Mouse (Mus musculus): Measurements from ENCODE around the gene Cga. TPM values are rescaled to one million over a fixed set of nuclear protein-coding genes. Genes with fewer than 3 reads are reported as not detected.
"Not testable (repeated sequence)": the region's sequence is repeated elsewhere in the genome, so short reads cannot be mapped to it uniquely, and the experiment has no call there.

Gene Cga
- total RNA-seq, 1 experiment from 2014 or later: not detected

- no peak for ATAC-seq (replicated peaks in 1 of 2; ENCODE audit: insufficient read depth in 1 of 2, low FRiP score in 2 of 2, low TSS enrichment in 1 of 2, low read depth in 1 of 2, poor library complexity in 2 of 2, severe bottlenecking in 2 of 2)
Observed at GRCm38 (mm10) chr4:34885631-34886351, 7.8 kb upstream of the Cga start.

GRCm38 (mm10) chr4:34886490-34887111 lies 7.0 kb upstream of the Cga start:
- ATAC-seq (replicated peaks in 1 of 2; ENCODE audit: insufficient read depth in 1 of 2, low FRiP score in 2 of 2, low TSS enrichment in 1 of 2, low read depth in 1 of 2, poor library complexity in 2 of 2, severe bottlenecking in 2 of 2): peak; percentile 75 to 76

GRCm38 (mm10) chr4:34887295-34887694 lies 6.3 kb upstream of the Cga start:
- no peak for ATAC-seq (replicated peaks in 1 of 2; ENCODE audit: insufficient read depth in 1 of 2, low FRiP score in 2 of 2, low TSS enrichment in 1 of 2, low read depth in 1 of 2, poor library complexity in 2 of 2, severe bottlenecking in 2 of 2)

GRCm38 (mm10) chr4:34889101-34889811 lies 4.3 kb upstream of the Cga start:
- ATAC-seq (replicated peaks in 1 of 2; ENCODE audit: insufficient read depth in 1 of 2, low FRiP score in 2 of 2, low TSS enrichment in 1 of 2, low read depth in 1 of 2, poor library complexity in 2 of 2, severe bottlenecking in 2 of 2): no peak

GRCm38 (mm10) chr4:34889812-34890185 lies 3.8 kb upstream of the Cga start:
- ATAC-seq (replicated peaks in 1 of 2; ENCODE audit: insufficient read depth in 1 of 2, low FRiP score in 2 of 2, low TSS enrichment in 1 of 2, low read depth in 1 of 2, poor library complexity in 2 of 2, severe bottlenecking in 2 of 2): no peak

- no peak for ATAC-seq (replicated peaks in 1 of 2; ENCODE audit: insufficient read depth in 1 of 2, low FRiP score in 2 of 2, low TSS enrichment in 1 of 2, low read depth in 1 of 2, poor library complexity in 2 of 2, severe bottlenecking in 2 of 2)
Observed at GRCm38 (mm10) chr4:34898497-34898896, 4.9 kb downstream of the Cga start.

- no peak for ATAC-seq (replicated peaks in 1 of 2; ENCODE audit: insufficient read depth in 1 of 2, low FRiP score in 2 of 2, low TSS enrichment in 1 of 2, low read depth in 1 of 2, poor library complexity in 2 of 2, severe bottlenecking in 2 of 2)
Observed at GRCm38 (mm10) chr4:34899322-34899721, 5.7 kb downstream of the Cga start.

GRCm38 (mm10) chr4:34900155-34900554 lies 6.6 kb downstream of the Cga start:
- no peak for ATAC-seq (replicated peaks in 1 of 2; ENCODE audit: insufficient read depth in 1 of 2, low FRiP score in 2 of 2, low TSS enrichment in 1 of 2, low read depth in 1 of 2, poor library complexity in 2 of 2, severe bottlenecking in 2 of 2)

GRCm38 (mm10) chr4:34901166-34901565 lies 7.6 kb downstream of the Cga start:
- no peak for ATAC-seq (replicated peaks in 1 of 2; ENCODE audit: insufficient read depth in 1 of 2, low FRiP score in 2 of 2, low TSS enrichment in 1 of 2, low read depth in 1 of 2, poor library complexity in 2 of 2, severe bottlenecking in 2 of 2)

GRCm38 (mm10) chr4:34901582-34901981 lies 8.0 kb downstream of the Cga start:
- not testable (repeated sequence) for ATAC-seq (replicated peaks in 1 of 2; ENCODE audit: insufficient read depth in 1 of 2, low FRiP score in 2 of 2, low TSS enrichment in 1 of 2, low read depth in 1 of 2, poor library complexity in 2 of 2, severe bottlenecking in 2 of 2)

- ATAC-seq (replicated peaks in 1 of 2; ENCODE audit: insufficient read depth in 1 of 2, low FRiP score in 2 of 2, low TSS enrichment in 1 of 2, low read depth in 1 of 2, poor library complexity in 2 of 2, severe bottlenecking in 2 of 2): no peak
Observed at GRCm38 (mm10) chr4:34905396-34905795, 11.8 kb downstream of the Cga start.

- ATAC-seq (replicated peaks in 1 of 2; ENCODE audit: insufficient read depth in 1 of 2, low FRiP score in 2 of 2, low TSS enrichment in 1 of 2, low read depth in 1 of 2, poor library complexity in 2 of 2, severe bottlenecking in 2 of 2): no peak
Observed at GRCm38 (mm10) chr4:34906151-34906550, 12.6 kb downstream of the Cga start.

- no peak for ATAC-seq (replicated peaks in 1 of 2; ENCODE audit: insufficient read depth in 1 of 2, low FRiP score in 2 of 2, low TSS enrichment in 1 of 2, low read depth in 1 of 2, poor library complexity in 2 of 2, severe bottlenecking in 2 of 2)
Observed at GRCm38 (mm10) chr4:34907026-34907425, 13.4 kb downstream of the Cga start.

- ATAC-seq (replicated peaks in 1 of 2; ENCODE audit: insufficient read depth in 1 of 2, low FRiP score in 2 of 2, low TSS enrichment in 1 of 2, low read depth in 1 of 2, poor library complexity in 2 of 2, severe bottlenecking in 2 of 2): no peak
Observed at GRCm38 (mm10) chr4:34908127-34908526, 14.5 kb downstream of the Cga start.

- ATAC-seq (replicated peaks in 1 of 2; ENCODE audit: insufficient read depth in 1 of 2, low FRiP score in 2 of 2, low TSS enrichment in 1 of 2, low read depth in 1 of 2, poor library complexity in 2 of 2, severe bottlenecking in 2 of 2): no peak
Observed at GRCm38 (mm10) chr4:34911401-34911800, 17.8 kb downstream of the Cga start.

- ATAC-seq (replicated peaks in 1 of 2; ENCODE audit: insufficient read depth in 1 of 2, low FRiP score in 2 of 2, low TSS enrichment in 1 of 2, low read depth in 1 of 2, poor library complexity in 2 of 2, severe bottlenecking in 2 of 2): no peak
Observed at GRCm38 (mm10) chr4:34912171-34912570, 18.6 kb downstream of the Cga start.

GRCm38 (mm10) chr4:34917400-34917799 lies 23.8 kb downstream of the Cga start:
- no peak for ATAC-seq (replicated peaks in 1 of 2; ENCODE audit: insufficient read depth in 1 of 2, low FRiP score in 2 of 2, low TSS enrichment in 1 of 2, low read depth in 1 of 2, poor library complexity in 2 of 2, severe bottlenecking in 2 of 2)

GRCm38 (mm10) chr4:34922177-34922870 lies 28.7 kb downstream of the Cga start:
- peak; percentile 92 to 97 for ATAC-seq (replicated peaks in 1 of 2; ENCODE audit: insufficient read depth in 1 of 2, low FRiP score in 2 of 2, low TSS enrichment in 1 of 2, low read depth in 1 of 2, poor library complexity in 2 of 2, severe bottlenecking in 2 of 2)
